Mouse (Mus musculus) liver, embryonic 14.5 days (tissue): ENCODE results near the gene Picalm. TPM values are rescaled to one million over a fixed set of nuclear protein-coding genes. Genes with fewer than 3 reads are reported as not detected.

Experiments used
- ATAC-seq: fragments of 200-750 bp; cut with Nextera tagmentation; 2 replicates; pipeline ENCODE4 v1.8.0; 2017; ENCODE audit warnings: moderate number of reproducible peaks, mild to moderate bottlenecking, moderate library complexity; ENCODE audit not compliant: insufficient read depth
- DNase-seq, 3 experiments: peaks; one replicate each; pipeline ENCODE4 v3.0.0-alpha.2; 2012 to 2013; ENCODE audit warnings: low read depth in 3 of 3, low spot score in 3 of 3
- H3K27ac ChIP-seq: fragments of 300-500 bp; sonication (generic); 2 replicates; pipeline ENCODE4 v1.5.1; 2014; ENCODE audit warnings: moderate library complexity, mild to moderate bottlenecking, control low read depth, inconsistent platforms
- H3K27me3 ChIP-seq: fragments of 300-500 bp; sonication (generic); 2 replicates; pipeline ENCODE4 v1.6.1; 2014; ENCODE audit warnings: mild to moderate bottlenecking, low read length, moderate library complexity; ENCODE audit not compliant: control insufficient read depth, insufficient read depth
- H3K36me3 ChIP-seq: fragments of 300-500 bp; sonication (generic); replicated peaks from 2 replicates; pipeline ENCODE4 v1.6.1; 2014; ENCODE audit warnings: low read depth; ENCODE audit not compliant: control insufficient read depth, insufficient read depth
- H3K4me1 ChIP-seq, 2 experiments: fragments of 200-500 bp in 1 of 2; fragments of 300-500 bp in 1 of 2; sonication (generic) in 1 of 2; replicated peaks; 2 replicates each; pipeline ENCODE4 v1.6.1; 2012 to 2014; ENCODE audit warnings: antibody characterized with exemption in 1 of 2, inconsistent platforms in 1 of 2, low read length in 1 of 2; ENCODE audit not compliant: control insufficient read depth in 2 of 2, insufficient read depth in 2 of 2
- H3K4me2 ChIP-seq: fragments of 300-500 bp; sonication (generic); 2 replicates; pipeline ENCODE4 v1.6.1; 2014; ENCODE audit warnings: low read depth, mild to moderate bottlenecking, control low read depth, moderate library complexity
- H3K4me3 ChIP-seq, 2 experiments: fragments of 200-500 bp in 1 of 2; fragments of 300-500 bp in 1 of 2; sonication (generic) in 1 of 2; 2 replicates each; pipeline ENCODE4 v1.5.1; 2012 to 2014; ENCODE audit warnings: low read depth in 2 of 2, low read length in 2 of 2, mild to moderate bottlenecking in 2 of 2, control low read depth in 1 of 2, inconsistent platforms in 1 of 2, moderate library complexity in 1 of 2; ENCODE audit not compliant: insufficient read depth in 1 of 2
- H3K9ac ChIP-seq: fragments of 300-500 bp; sonication (generic); replicated peaks from 2 replicates; pipeline ENCODE4 v1.6.1; 2014; ENCODE audit warnings: mild to moderate bottlenecking, control low read depth, moderate library complexity
- H3K9me3 ChIP-seq: fragments of 300-500 bp; sonication (generic); 2 replicates; pipeline ENCODE4 v1.6.1; 2016; ENCODE audit warnings: low read length, mixed read lengths; ENCODE audit not compliant: control insufficient read depth
- CTCF ChIP-seq: IDR thresholded peaks from 2 replicates; pipeline ENCODE4 v1.5.1; 2016; ENCODE audit warnings: antibody characterized with exemption, low read depth, control low read depth
- EP300 ChIP-seq: IDR thresholded peaks from 2 replicates; pipeline ENCODE4 v1.6.1; 2016; ENCODE audit warnings: antibody characterized with exemption, low read depth
- WGBS: fragments of 180-500 bp; shearing (Covaris S2); extraction: QIAGEN DNeasy Blood & Tissue Kit; methylation state at CpG from one replicate; pipeline ENCODE4 v1.1.7; 2014; ENCODE audit not compliant: insufficient replicate concordance; 5-methylcytosine and 5-hydroxymethylcytosine counted together
- polyA plus RNA-seq, 2 experiments: library from polyadenylated mRNA; depleted of rRNA in 1 of 2; stranded (reverse) in 1 of 2; unstranded in 1 of 2; fragments of >200 nt; fragmentation: Nextera tagmentation in 1 of 2; extraction: Ambion mirVana in 1 of 2; gene quantifications; 2 replicates each; pipeline versions ENCODE4 v1.2.1 to v1.2.3; 2012 to 2014

The Picalm gene
- polyA plus RNA-seq (2012; rRNA removed) (97.1 and 138 TPM in 2 replicates), polyA plus RNA-seq (2014; fragmentation: Nextera tagmentation; extraction: Ambion mirVana) (61.5 and 63.2 TPM in 2 replicates)

DNA sequence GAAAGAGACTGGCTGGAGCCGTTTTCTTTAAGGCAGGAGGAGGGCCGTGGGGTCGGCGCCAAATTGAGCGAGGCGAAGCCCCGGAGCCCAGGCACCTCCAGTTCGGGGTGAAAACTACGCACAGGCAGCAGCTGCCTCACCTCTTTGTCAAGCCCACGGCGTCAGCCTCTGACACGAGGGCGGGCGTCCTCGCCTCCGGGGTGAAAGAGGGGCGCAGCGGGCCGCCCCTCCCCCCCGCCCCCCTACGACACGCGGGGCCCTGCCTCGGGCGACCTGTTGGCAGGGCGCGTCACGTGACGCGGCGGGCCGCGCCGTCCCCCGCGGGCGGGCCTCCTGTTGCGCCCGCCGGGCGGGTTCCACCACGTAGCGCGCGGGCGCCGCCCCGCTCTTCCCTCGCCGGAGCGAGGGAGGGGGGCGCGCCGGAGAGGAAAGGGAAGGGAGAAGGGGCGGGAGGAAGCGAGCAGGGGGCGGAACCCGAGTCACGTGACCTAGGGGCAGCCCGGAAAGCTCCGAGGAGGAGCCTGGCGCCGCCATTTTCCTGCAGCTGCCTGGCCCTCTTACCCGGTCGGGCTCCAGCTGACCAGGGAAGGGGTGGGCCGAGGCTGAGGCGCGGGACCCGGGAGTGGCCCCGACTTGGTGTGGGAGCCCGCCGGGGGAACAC, at the start of gene Picalm:
Picalm (plus strand) TSS at position 482 of the 661 bp plus-strand sequence.
- under 1% methylated on average over 69 of the region's 72 CpGs for WGBS
- H3K9me3 ChIP-seq, result no peaks in the 10 kb centered on the region
- peak within 1 kb of the TSS; percentile 92 for H3K27ac ChIP-seq
- DNase-seq (peak; percentile 96), ATAC-seq (peak; percentile 90)
- H3K36me3 ChIP-seq, result no peaks in the 10 kb centered on the region; the same call in none of the 2 replicates
- peaks cover 17 to 29% of the 10 kb centered on the region in 2 experiments for H3K4me1 ChIP-seq
- peak within 1 kb of the TSS; percentile 91 for H3K9ac ChIP-seq
- H3K27me3 ChIP-seq, result no peaks in the 10 kb centered on the region
- H3K4me3 ChIP-seq, result peak within 1 kb of the TSS; percentile 84 to 98
- H3K4me2 ChIP-seq, result peak within 1 kb of the TSS; percentile 92
- 0 out of 2 replicates have a peak, but pooled peaks have one; percentile 20 for TF ChIP-seq CTCF
- TF ChIP-seq EP300, result 0 out of 2 replicates have a peak, but pooled peaks have one; percentile 16

DNA sequence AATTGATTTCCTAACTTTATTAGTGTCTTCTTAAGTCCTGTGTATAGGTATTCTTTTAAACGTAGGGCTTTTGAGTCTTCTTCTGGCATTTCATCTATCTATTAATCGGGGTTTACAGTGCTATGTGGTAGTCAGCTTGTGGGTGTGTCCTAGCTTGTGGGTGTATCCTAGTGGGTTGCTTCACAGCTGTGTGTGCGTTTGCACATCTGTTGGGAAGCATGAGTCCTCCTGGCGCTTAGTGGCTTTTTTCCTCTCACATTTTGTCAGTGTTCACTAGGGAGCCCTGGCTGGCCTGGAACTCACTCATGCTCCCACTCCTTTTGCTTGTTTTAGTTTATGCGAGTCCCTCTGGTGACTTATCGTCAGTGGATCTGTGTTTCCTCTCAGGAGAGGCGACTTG, 46.2 kb upstream of the Picalm start:
- Histone ChIP-seq H3K4me2 (peak overlapping the region; percentile 54), H3K9me3 (no peaks in the 10 kb centered on the region), H3K9ac (no peak overlapping the region), H3K27ac (peak overlapping the region; percentile 97), H3K4me1 (peaks cover 53 to 58% of the 10 kb centered on the region in 2 experiments), H3K27me3 (no peaks in the 10 kb centered on the region), H3K4me3 (no peak overlapping the region), H3K36me3 (no peaks in the 10 kb centered on the region)
- ATAC-seq, result peak; percentile 56
- no peak for DNase-seq
- 36% methylated on average over 7 of the region's 7 CpGs for WGBS
- no peak for TF ChIP-seq CTCF
- TF ChIP-seq EP300, result no peak

- no peaks in the 10 kb centered on the region for H3K27me3 ChIP-seq
- peak overlapping the region; percentile 48 for H3K27ac ChIP-seq
- no peak for TF ChIP-seq EP300
- no peak for TF ChIP-seq CTCF
- H3K9ac ChIP-seq, result peak overlapping the region; percentile 2
- no peaks in the 10 kb centered on the region for H3K36me3 ChIP-seq
- H3K4me1 ChIP-seq, result peaks cover 46 to 51% of the 10 kb centered on the region in 2 experiments
- H3K9me3 ChIP-seq, result no peaks in the 10 kb centered on the region
- ATAC-seq, result no peak
- no peak for DNase-seq
- no peak overlapping the region for H3K4me3 ChIP-seq
- no peak overlapping the region for H3K4me2 ChIP-seq
Observed at GRCm38 (mm10) chr7:90084531-90084930, 45.5 kb upstream of the Picalm start.

DNA sequence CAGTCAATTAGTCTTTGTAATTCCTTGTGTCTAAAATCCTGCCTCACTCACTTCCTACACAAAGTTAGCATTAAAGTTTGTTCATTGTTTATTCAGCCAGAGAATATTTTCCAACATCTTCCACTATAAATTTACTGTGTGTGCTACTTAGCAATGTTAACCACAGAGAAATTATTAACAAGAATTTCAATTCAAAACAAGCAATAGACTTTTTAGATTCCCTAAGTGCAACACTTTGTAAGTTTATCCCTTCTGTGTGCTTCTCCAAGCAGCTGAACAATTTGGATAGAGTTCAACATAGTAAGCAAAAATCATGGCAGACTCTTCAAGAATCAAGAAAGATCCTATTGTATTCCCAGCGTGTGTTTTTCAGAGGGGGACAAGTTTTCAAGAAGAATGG, 44.3 kb upstream of the Picalm start:
- H3K4me2 ChIP-seq, result no peak overlapping the region
- WGBS, result 63% methylated on average over 1 of the region's 1 CpGs
- no peaks in the 10 kb centered on the region for H3K27me3 ChIP-seq
- H3K9ac ChIP-seq, result no peak overlapping the region
- H3K4me3 ChIP-seq, result no peak overlapping the region
- no peaks in the 10 kb centered on the region for H3K36me3 ChIP-seq
- H3K9me3 ChIP-seq, result no peaks in the 10 kb centered on the region
- DNase-seq (no peak), ATAC-seq (no peak)
- no peak overlapping the region for H3K27ac ChIP-seq
- H3K4me1 ChIP-seq, result peaks cover 39 to 41% of the 10 kb centered on the region in 2 experiments
- TF ChIP-seq EP300 (no peak), CTCF (no peak)

DNA sequence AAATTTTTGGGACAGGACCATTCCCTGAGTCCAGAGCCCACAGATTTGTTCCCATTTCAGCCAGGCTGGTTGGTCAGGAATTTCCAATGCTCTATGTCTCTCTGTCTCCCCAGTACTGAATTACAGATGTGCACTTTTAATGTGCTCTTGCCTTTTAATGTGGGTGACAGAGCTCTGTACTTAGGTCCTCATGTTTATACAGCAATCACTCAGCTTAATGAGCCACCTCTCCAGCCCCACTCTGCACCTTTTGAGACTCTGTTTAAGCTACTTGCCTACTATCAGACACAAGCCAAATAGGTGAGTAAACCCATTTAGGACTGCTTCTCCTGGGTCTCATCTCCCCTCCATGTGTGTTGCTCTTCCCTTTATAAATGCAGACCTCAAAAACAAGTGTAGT, 43.2 kb upstream of the Picalm start:
- no peaks in the 10 kb centered on the region for H3K9me3 ChIP-seq
- no peak overlapping the region for H3K9ac ChIP-seq
- no peak overlapping the region for H3K4me3 ChIP-seq
- no peak overlapping the region for H3K4me2 ChIP-seq
- no peak for DNase-seq
- H3K27ac ChIP-seq, result no peak overlapping the region
- ATAC-seq, result no peak
- no peaks in the 10 kb centered on the region for H3K36me3 ChIP-seq
- TF ChIP-seq EP300, result no peak
- TF ChIP-seq CTCF, result no peak
- peaks cover 30 to 32% of the 10 kb centered on the region in 2 experiments for H3K4me1 ChIP-seq
- H3K27me3 ChIP-seq, result no peaks in the 10 kb centered on the region
